Mouse (Mus musculus) gastrocnemius, postnatal 4 days (tissue): ENCODE data around the gene Usp9x. TPM values are rescaled to one million over a fixed set of nuclear protein-coding genes. Genes with fewer than 3 reads are reported as not detected.

Experiments used
- DNase-seq, 2 experiments: peaks; one replicate each; pipeline ENCODE4 v3.0.0; 2021 to 2022; ENCODE audit warnings: low spot score in 2 of 2, mixed read lengths in 2 of 2
- total RNA-seq, 2 experiments: library from RNA; stranded (reverse); gene quantifications; 2 replicates each; pipeline ENCODE4 v1.2.3; 2021

The Usp9x gene
- total RNA-seq, 2 experiments from 2014 or later: 157 to 162 TPM

GRCm38 (mm10) chrX:13071776-13072460, 620 bp downstream of the Usp9x start:
- DNase-seq: peak; percentile 45 to 64

GRCm38 (mm10) chrX:13072461-13072982, 1.2 kb downstream of the Usp9x start:
- DNase-seq: peak; percentile 53 to 74

- DNase-seq: no peak
Observed at GRCm38 (mm10) chrX:13085621-13086020, 14.3 kb downstream of the Usp9x start.

- DNase-seq: no peak
Observed at GRCm38 (mm10) chrX:13096985-13097384, 25.7 kb downstream of the Usp9x start.

- peak in 1 of 2 experiments; percentile 18 for DNase-seq
Observed at GRCm38 (mm10) chrX:13206514-13206913, 135.2 kb downstream of the Usp9x start.

DNA sequence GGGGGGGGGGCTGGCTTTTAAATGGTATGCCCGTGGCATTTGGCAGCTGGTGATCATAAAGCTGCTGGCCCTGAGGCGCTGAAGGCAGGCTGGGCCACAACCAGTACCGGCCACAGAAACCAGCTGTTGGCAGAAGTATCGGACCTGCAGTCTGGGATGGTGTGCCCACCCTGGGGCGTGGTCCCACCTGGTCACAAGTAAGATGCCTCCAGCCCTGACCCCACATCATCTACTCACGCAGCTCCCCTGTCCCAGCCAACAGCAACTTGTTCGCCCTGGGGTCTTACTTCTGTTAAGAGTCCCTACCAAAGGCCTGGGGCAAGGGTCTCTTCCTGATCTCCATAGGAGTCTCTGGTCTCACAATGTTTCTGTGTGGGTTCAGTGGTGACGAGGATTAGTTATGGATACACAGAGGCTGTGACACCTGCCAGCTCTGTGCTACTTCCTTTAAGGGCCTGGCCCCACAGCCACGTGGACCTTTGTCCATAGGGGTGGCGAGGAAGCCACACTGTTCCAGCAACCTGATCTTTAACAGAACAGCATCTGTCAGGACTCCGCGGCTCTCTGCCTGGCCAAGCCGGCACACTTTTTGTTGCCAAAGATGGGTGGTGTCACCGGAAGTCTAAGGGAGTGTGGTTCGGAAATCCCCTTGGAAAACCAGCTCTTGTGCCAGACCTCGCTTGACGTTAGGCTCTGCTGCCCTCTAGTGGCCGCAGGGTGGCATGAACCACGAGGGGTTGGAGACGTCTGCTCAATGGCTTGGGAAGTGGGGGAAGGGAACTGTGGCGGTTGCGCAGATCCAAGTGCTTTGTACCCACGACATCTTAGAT, 136.4 kb downstream of the Usp9x start:
- peak; percentile 80 to 82 for DNase-seq

DNA sequence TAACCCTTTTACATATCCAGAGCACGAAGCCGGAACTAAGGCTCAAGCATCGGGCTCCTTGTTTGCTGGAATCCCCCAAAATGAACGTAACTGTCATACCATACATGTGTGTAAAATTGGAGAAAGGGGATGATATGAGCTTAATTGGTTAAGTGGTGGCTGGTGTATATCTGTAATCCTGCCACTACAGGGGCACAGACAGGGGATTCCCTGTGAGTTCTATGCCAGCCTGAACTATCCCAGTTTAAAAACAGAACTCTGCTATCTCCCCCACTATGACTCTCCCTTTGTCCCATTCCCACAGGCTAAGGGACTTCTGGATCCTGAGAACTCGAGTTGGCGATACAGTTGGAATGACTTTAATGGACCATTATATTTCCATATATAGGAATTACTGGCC, 137.1 kb downstream of the Usp9x start:
- no peak for DNase-seq

DNA sequence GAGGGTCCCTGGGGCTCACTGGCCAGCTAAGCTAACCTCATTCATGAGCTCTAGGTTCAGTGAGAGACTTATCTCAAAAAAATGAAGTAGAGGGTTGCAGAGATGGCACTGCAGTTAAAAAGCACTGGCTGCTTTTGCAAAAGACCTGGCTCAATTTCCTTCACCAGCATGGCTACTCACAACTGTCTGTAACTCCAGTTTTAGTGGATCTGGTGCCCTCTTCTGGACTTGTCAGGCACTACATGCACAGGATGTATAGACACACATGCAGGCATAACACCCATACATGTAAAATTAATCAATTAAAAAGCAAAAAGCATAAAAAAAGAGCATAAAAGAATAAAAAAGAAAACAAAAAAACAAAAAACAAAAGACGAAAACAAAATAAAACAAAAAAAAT, 143.0 kb downstream of the Usp9x start:
- no peak for DNase-seq

Other genes starting within 250 kb of the Usp9x start
- gene Ddx3x, start 209.5 kb downstream of the Usp9x start, total RNA-seq: 100 to 1,000 TPM; 126 to 144 TPM